Mouse (Mus musculus) thymus, postnatal 4 days (tissue): ENCODE measurements around the gene Notch3.

Experiments
- DNase-seq: peaks from one replicate; pipeline ENCODE4 v3.0.0; 2021

Notch3 gene

DNA sequence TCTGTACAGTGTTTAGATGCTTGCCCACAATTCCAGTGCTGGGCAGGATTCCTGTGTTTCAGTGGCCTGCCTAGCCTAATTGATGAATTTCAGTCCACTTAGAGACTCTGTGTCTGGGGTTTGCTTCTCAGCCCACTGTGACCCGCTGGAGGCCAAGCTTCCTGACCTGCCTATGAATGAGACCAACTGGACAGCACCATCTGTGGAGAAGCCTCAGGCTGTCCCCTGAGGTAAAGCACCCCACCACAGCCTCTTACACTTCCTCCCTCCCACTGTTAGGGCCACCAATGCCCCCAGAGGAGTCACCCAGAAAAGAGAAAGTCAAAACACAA, 75.7 kb downstream of the Notch3 start:
- DNase-seq, result no peak

DNA sequence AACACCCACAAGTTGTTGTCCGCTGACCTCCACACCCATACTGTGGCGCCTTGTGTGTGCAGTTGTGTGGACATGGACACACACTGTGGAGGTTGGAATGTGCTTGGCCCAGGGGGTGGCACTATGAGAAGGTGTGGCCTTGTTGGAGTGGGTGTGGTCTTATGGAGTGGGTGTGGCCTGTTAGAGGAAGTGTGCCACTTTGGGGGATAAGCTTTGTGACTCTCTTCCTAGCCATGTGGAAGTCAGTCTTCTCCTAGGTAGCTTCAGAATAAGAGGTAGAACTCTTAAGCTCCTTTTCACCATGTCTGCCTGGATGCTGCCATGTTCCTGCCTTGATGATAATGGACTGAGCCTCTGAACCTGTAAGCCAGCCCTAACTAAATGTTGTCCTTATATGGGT, 79.6 kb downstream of the Notch3 start:
- no peak for DNase-seq

DNA sequence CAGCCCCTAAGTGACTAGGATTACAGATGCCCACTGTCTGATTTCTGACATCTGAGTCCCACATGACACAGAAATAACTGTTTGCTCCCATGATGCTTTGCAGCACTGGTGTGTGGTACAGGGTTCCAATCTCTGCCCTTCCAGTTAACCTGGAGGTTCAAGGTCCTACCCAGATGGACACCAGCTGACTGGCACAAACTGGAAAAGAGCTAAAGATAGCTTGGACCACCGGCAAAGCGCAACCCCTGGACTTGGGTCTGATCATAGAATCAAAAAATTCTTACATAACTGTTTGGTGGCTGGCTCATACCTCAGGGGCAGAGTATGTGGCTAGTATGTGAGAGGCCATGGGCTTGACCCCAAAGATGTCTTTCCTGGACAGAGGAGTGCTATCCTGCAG, 83.3 kb downstream of the Notch3 start:
- no peak for DNase-seq

DNA sequence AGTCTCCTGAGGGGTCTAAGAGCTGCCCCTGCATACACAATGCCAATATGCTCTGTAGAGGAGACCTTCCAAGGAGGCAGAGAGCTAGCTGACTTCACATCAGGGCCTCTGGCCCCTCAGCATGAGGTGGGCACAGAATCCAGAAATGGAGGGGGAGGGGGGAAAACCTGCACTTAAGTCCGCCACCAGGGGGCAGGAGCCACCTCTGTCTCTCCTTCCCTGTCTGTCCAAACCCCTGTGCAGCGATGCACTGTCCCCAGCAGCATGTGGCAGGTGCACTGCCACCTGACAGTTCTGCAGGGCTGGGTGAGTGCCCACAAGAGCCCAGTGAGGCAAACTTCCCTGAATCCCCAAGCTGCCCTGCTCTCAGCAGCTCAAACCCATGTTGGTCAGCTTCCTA, 91.5 kb downstream of the Notch3 start:
- peak; percentile 81 for DNase-seq

DNA sequence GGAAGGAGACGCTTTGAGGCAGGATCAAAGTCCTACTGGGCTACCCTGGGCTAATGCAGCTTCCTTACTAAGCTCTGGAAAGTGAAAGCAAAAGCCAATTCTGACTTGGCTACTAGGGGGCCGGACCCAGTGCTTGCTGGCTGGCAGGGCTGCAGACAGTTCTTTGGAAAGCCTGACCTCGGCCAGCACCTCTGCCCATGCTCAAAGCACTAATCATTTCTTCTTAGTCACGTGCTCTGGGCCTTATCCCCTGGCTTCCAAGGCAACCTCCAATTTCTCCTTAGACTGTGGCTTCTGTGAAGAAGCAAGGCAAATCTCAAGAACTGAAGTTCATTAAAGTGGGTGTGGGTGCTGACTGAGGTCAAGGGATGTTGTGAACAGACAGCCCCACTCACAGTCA, 92.0 kb downstream of the Notch3 start:
- DNase-seq, result no peak

DNA sequence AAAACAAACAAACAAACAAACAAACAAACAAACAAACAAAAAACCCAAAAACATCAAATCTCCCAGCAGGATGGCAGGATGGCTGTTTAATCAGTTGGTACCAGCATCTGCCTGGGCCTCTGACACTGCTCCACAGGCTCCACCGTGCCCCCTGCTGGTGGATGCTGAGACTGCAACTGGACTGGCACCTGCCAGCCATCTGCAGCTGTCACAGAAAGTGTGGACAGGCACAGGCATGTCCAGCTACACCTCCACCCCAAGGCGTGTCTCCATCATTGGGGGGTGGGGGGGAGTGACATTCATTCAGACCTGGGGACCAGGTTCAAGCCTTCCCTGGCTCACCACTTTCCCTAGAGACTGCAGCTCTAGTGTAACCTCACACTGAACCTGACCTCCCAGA, 93.3 kb downstream of the Notch3 start:
- peak; percentile 94 for DNase-seq
